Mouse (Mus musculus) spleen, adult 12 weeks (tissue): ENCODE measurements at regions not wholly inside any gene's neighbourhood (a gene's known extent, or its start where the extent isn't known, plus 50 kb on each side); places are given as distances from the start of the nearest gene placed in this dataset.

Source experiments
- DNase-seq: peaks from one replicate; pipeline ENCODE4 v3.0.0; 2022; ENCODE audit warnings: low spot score

- DNase-seq, result no peak
These were observed 156.1 kb downstream of the Matn1 start for GRCm38 (mm10) chr4:131100093-131100795.

- DNase-seq, result no peak
These were observed 156.6 kb downstream of the Matn1 start for GRCm38 (mm10) chr4:131100796-131101156.

GRCm38 (mm10) chr4:131102163-131102562 lies 158.0 kb downstream of the Matn1 start:
- DNase-seq, result no peak

- DNase-seq, result no peak
These were observed 163.1 kb downstream of the Matn1 start for GRCm38 (mm10) chr4:131107127-131107857.

- no peak for DNase-seq
These were observed 168.4 kb downstream of the Matn1 start for GRCm38 (mm10) chr4:131112536-131112935.

GRCm38 (mm10) chr4:131113727-131114303 lies 169.6 kb downstream of the Matn1 start:
- DNase-seq, result no peak

GRCm38 (mm10) chr4:131115247-131115646 lies 171.1 kb downstream of the Matn1 start:
- DNase-seq, result no peak

GRCm38 (mm10) chr4:131118586-131118985 lies 174.4 kb downstream of the Matn1 start:
- DNase-seq, result no peak

GRCm38 (mm10) chr4:131119621-131120020 lies 175.4 kb downstream of the Matn1 start:
- no peak for DNase-seq

- no peak for DNase-seq
These were observed 176.5 kb downstream of the Matn1 start for GRCm38 (mm10) chr4:131120680-131121079.

- DNase-seq, result no peak
These were observed 181.8 kb downstream of the Matn1 start for GRCm38 (mm10) chr4:131125975-131126374.

GRCm38 (mm10) chr4:131126901-131127300 lies 182.7 kb downstream of the Matn1 start:
- DNase-seq, result no peak

GRCm38 (mm10) chr4:131128646-131129045 lies 184.5 kb downstream of the Matn1 start:
- no peak for DNase-seq

GRCm38 (mm10) chr4:131132201-131132600 lies 188.0 kb downstream of the Matn1 start:
- DNase-seq, result no peak

- no peak for DNase-seq
These were observed 188.6 kb downstream of the Matn1 start for GRCm38 (mm10) chr4:131132781-131133180.

- DNase-seq, result no peak
These were observed 191.7 kb downstream of the Matn1 start for GRCm38 (mm10) chr4:131135841-131136240.

- DNase-seq, result no peak
These were observed 194.7 kb downstream of the Matn1 start for GRCm38 (mm10) chr4:131138891-131139290.

GRCm38 (mm10) chr4:131141890-131142465 lies 197.8 kb downstream of the Matn1 start:
- no peak for DNase-seq

- no peak for DNase-seq
These were observed 201.3 kb downstream of the Matn1 start for GRCm38 (mm10) chr4:131145507-131145906.

GRCm38 (mm10) chr4:131148042-131148747 lies 204.0 kb downstream of the Matn1 start:
- no peak for DNase-seq

GRCm38 (mm10) chr4:131149466-131149865 lies 205.3 kb downstream of the Matn1 start:
- DNase-seq, result no peak

- DNase-seq, result no peak
These were observed 215.5 kb downstream of the Matn1 start for GRCm38 (mm10) chr4:131159712-131160111.
